Comparison of ENCODE assay signal across 8 mouse cellular contexts in the genomic region with DNA sequence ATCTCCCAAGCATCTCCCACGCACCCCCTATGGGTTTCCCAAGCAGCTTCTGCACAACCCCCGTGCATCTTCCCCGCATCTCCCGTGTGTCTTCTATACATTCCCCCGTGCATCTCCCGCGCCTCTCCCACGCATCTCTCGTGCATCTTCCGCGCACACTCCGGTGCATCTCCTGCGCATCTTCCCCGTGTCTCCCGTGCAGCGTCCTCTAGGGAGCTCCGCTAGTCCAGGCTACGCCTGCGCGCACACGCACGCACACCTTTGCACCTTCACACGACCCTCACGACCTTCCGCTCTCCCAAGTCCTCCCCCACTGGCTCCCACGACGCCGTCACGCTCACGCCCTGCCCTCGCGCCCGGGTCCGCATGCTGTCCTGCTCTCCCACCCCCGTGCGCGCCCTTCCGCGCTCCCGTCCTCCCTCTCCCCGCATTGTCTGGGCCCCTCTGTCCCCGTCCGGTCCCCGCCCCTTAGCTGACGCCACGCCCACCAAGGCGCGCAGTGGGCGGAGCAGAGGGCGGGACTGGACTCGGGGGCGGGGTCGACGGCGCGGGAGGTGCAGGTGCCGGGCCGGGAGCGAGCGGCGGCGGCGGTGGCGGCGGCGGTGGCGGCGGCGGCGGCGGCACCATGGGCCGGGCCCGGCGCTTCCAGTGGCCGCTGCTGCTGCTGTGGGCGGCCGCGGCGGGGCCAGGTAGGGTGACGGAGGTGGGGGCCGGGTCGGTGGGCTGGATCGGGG. TPM values are rescaled to one million over a fixed set of nuclear protein-coding genes. Genes with fewer than 3 reads are reported as not detected.
DNase-seq lines count a peak whose midpoint lies in the region; ATAC-seq lines count a peak whose summit lies in the region.

A gene (plus strand): TSS at position 550 of the 734 bp plus-strand sequence.

- no peaks in the 10 kb centered on the region for H3K4me1 ChIP-seq in intestine, embryonic 14.5 days (replicated peaks; ENCODE audit: control insufficient read depth, insufficient read depth, low read length)

- under 1% methylated on average over 56 of the region's 83 CpGs for WGBS in intestine, embryonic 14.5 days

- H3K27me3 ChIP-seq in intestine, embryonic 14.5 days (replicated peaks; ENCODE audit: control insufficient read depth, insufficient read depth, low read length) = peaks cover 16% of the 10 kb centered on the region

- peak within 1 kb of the TSS; percentile 57 for H3K4me2 ChIP-seq in intestine, embryonic 14.5 days (ENCODE audit: low read length)

- H3K9ac ChIP-seq in intestine, embryonic 14.5 days (ENCODE audit: low read length) = peak within 1 kb of the TSS; percentile 59

- H3K36me3 ChIP-seq in intestine, embryonic 14.5 days (ENCODE audit: control insufficient read depth, insufficient read depth, low read length) = no peaks in the 10 kb centered on the region

- H3K27ac ChIP-seq in intestine, embryonic 14.5 days (ENCODE audit: low read depth) = no peak within 1 kb of the TSS

- ATAC-seq in intestine, embryonic 14.5 days (replicated peaks; ENCODE audit: low FRiP score, low TSS enrichment, low read depth) = peak; percentile 87

- H3K9me3 ChIP-seq in intestine, embryonic 14.5 days (ENCODE audit: control insufficient read depth, low read length) = 0 out of 2 replicates have a peak, but pooled peaks cover 2% of the 10 kb centered on the region

- peak within 1 kb of the TSS; percentile 47 for H3K4me3 ChIP-seq in intestine, embryonic 14.5 days (ENCODE audit: low read depth, low read length)

- intact Hi-C loops in left cerebral cortex, postnatal 25 days (cut with DNase I) = loop anchor here (1.0 to 2.0 kb wide), 2 partner anchors 25 to 33 kb away; a partner anchor contains a TSS

- peak; percentile 82 to 85 for DNase-seq in adrenal gland, adult 18-20 months (ENCODE audit: low spot score in 2 of 2)
- peak; percentile 91 for DNase-seq in embryo, embryonic 10.5 days (ENCODE audit: low spot score)
- DNase-seq in gastrocnemius, postnatal 25 days = peak; percentile 79
- peak; percentile 97 for DNase-seq in intestine, embryonic 14.5 days (ENCODE audit: low spot score)
- peak; percentile 87 to 90 for DNase-seq in left cerebral cortex, postnatal 25 days (ENCODE audit: low spot score in 2 of 2)
- peak; percentile 90 for DNase-seq in mesoderm, embryonic 11.5 days (ENCODE audit: low read depth, low spot score)
- DNase-seq in right cerebral cortex, postnatal 4 days = peak; percentile 94
- DNase-seq in yolk sac, embryonic 10.5 days (ENCODE audit: low spot score) = peak; percentile 85

RNA-seq across cellular contexts. Expression of the gene that starts here (rescaled TPM):
- 1 to 10 TPM; 3.5 TPM for total RNA-seq in adrenal gland, adult 18-20 months (2021)
- total RNA-seq in gastrocnemius, postnatal 25 days (2021) = 1 to 10 TPM; 4.4 to 4.5 TPM
- polyA plus RNA-seq in intestine, embryonic 14.5 days (2014; fragmentation: Nextera tagmentation; extraction: Ambion mirVana) = 0.64 and 1.7 TPM in 2 replicates
- total RNA-seq in left cerebral cortex, postnatal 25 days (2021) = 100 to 1,000 TPM; 243 to 246 TPM

Comparison
In these comparisons a context has a peak if more than half of its experiments do, and no peak if none do; other contexts are left out.
1. RNA of the gene that starts here (total RNA-seq): 243 to 246 TPM in left cerebral cortex, postnatal 25 days; 4.4 to 4.5 TPM in gastrocnemius, postnatal 25 days and 3.5 TPM in adrenal gland, adult 18-20 months; every median in the first group is over 10 times any median in the second.
2. Peak in every context shown above with its lines, with median percentiles within 50 percentile points of each other: DNase-seq.